ENCODE assay signal across 8 mouse cellular contexts in genomic region chr6:87009692-87010328, GRCm38 (mm10). TPM values are rescaled to one million over a fixed set of nuclear protein-coding genes. Genes with fewer than 3 reads are reported as not detected.
A peak's percentile ranks its signal among the peaks of the same experiment; 100 is the strongest.
DNase-seq lines count a peak whose midpoint lies in the region; ATAC-seq lines count a peak whose summit lies in the region.

No protein-coding gene starts in this region.

- peak overlapping the region; percentile 94 for H3K9ac ChIP-seq in kidney, embryonic 15.5 days

- H3K9me3 ChIP-seq in heart, embryonic 10.5 days = no peaks in the 10 kb centered on the region
- H3K9me3 ChIP-seq in kidney, embryonic 15.5 days (replicated peaks) = no peaks in the 10 kb centered on the region

- no peaks in the 10 kb centered on the region for H3K27me3 ChIP-seq in heart, embryonic 10.5 days (ENCODE audit: insufficient read depth, poor library complexity, severe bottlenecking)
- no peaks in the 10 kb centered on the region for H3K27me3 ChIP-seq in kidney, embryonic 15.5 days

- peak; percentile 100 for ATAC-seq in erythroblast, adult 5-6 weeks (replicated peaks; ENCODE audit: low FRiP score, poor library complexity, severe bottlenecking)
- peak; percentile 97 for ATAC-seq in kidney, embryonic 15.5 days (replicated peaks; ENCODE audit: low FRiP score)
- ATAC-seq in monocyte, adult 5-6 weeks (replicated peaks; ENCODE audit: insufficient number of reproducible peaks, low FRiP score, low TSS enrichment, poor library complexity, severe bottlenecking) = peak; percentile 92

- peak overlapping the region; percentile 63 for H3K4me2 ChIP-seq in kidney, embryonic 15.5 days

- H3K36me3 ChIP-seq in heart, embryonic 10.5 days = peaks cover 11% of the 10 kb centered on the region
- peaks cover 21% of the 10 kb centered on the region for H3K36me3 ChIP-seq in kidney, embryonic 15.5 days

- peaks cover 7% of the 10 kb centered on the region; the same call in 1 of the 2 replicates for H3K4me1 ChIP-seq in heart, embryonic 10.5 days
- H3K4me1 ChIP-seq in kidney, embryonic 15.5 days = peaks cover 14% of the 10 kb centered on the region

- WGBS in heart, embryonic 10.5 days = under 1% methylated on average over 36 of the region's 36 CpGs
- 0% methylated on average over 36 of the region's 36 CpGs for WGBS in kidney, embryonic 15.5 days

- H3K27ac ChIP-seq in heart, embryonic 10.5 days = peak overlapping the region; percentile 97
- peak overlapping the region; percentile 90 for H3K27ac ChIP-seq in kidney, embryonic 15.5 days

- DNase-seq in B cell, adult 2 months = peak; percentile 95
- peak; percentile 97 for DNase-seq in brain, adult 2 months (ENCODE audit: low read depth, low spot score)
- DNase-seq in heart, embryonic 10.5 days (ENCODE audit: low spot score) = peak; percentile 97
- DNase-seq in liver = peak; percentile 98
- DNase-seq in spleen, postnatal 4 days (ENCODE audit: low spot score in 2 of 2) = peak; percentile 96 to 99

- H3K4me3 ChIP-seq in heart, embryonic 10.5 days = peak overlapping the region; percentile 96
- H3K4me3 ChIP-seq in kidney, embryonic 15.5 days (replicated peaks) = peak overlapping the region; percentile 89

RNA-seq across cellular contexts. Expression of gene Nfu1, which starts 0.8 kb away (rescaled TPM):
- total RNA-seq in erythroblast, adult 5-6 weeks (2015; ENCODE audit: low replicate concordance) = 16.5 and 18.8 TPM in 2 replicates
- total RNA-seq in erythroblast, adult 5-6 weeks (2017; ENCODE audit: low replicate concordance) = 15.8 and 25.9 TPM in 2 replicates
- polyA plus RNA-seq in heart, embryonic 10.5 days (2016; fragmentation: Nextera tagmentation; extraction: Ambion mirVana) = 107 and 111 TPM in 2 replicates
- 104 and 106 TPM in 2 replicates for polyA plus RNA-seq in kidney, embryonic 15.5 days (2015; fragmentation: Nextera tagmentation; extraction: Ambion mirVana)
- 44.4 to 57.2 TPM (median 44.7 TPM) in 3 replicates for total RNA-seq in monocyte, adult 5-6 weeks (2017)

RNA-seq across cellular contexts. Expression of gene Gfpt1, which starts 32.8 kb away (rescaled TPM):
- total RNA-seq in erythroblast, adult 5-6 weeks (2015; ENCODE audit: low replicate concordance) = 5.9 and 7.9 TPM in 2 replicates
- 5.9 and 6.4 TPM in 2 replicates for total RNA-seq in erythroblast, adult 5-6 weeks (2017; ENCODE audit: low replicate concordance)
- 15.8 and 18.6 TPM in 2 replicates for polyA plus RNA-seq in heart, embryonic 10.5 days (2016; fragmentation: Nextera tagmentation; extraction: Ambion mirVana)
- polyA plus RNA-seq in kidney, embryonic 15.5 days (2015; fragmentation: Nextera tagmentation; extraction: Ambion mirVana) = 19.8 and 22.0 TPM in 2 replicates
- total RNA-seq in monocyte, adult 5-6 weeks (2017) = 109 to 144 TPM (median 109 TPM) in 3 replicates

Comparison
In these comparisons a context has a peak if more than half of its experiments do, and no peak if none do; other contexts are left out.
1. Peak in every context shown above with its lines: DNase-seq, ATAC-seq, H3K4me3 ChIP-seq and H3K27ac ChIP-seq.
2. RNA of gene Gfpt1, which starts 32.8 kb away (total RNA-seq): 109 to 144 TPM in monocyte, adult 5-6 weeks; 5.9 to 7.9 TPM in erythroblast, adult 5-6 weeks; every median in the first group is over 10 times any median in the second.